Mouse (Mus musculus) midbrain, embryonic 11.5 days (tissue): ENCODE measurements around the gene Tcp11l1. TPM values are rescaled to one million over a fixed set of nuclear protein-coding genes. Genes with fewer than 3 reads are reported as not detected.
A peak's percentile ranks its signal among the peaks of the same experiment; 100 is the strongest.

Source experiments
- ATAC-seq: fragments of 200-750 bp; cut with Nextera tagmentation; 2 replicates; pipeline ENCODE4 v1.8.0; 2017; ENCODE audit warnings: moderate TSS enrichment, moderate library complexity; ENCODE audit not compliant: low FRiP score
- DNase-seq: peaks from one replicate; pipeline ENCODE4 v3.0.0; 2015; ENCODE audit warnings: low spot score; ENCODE audit errors: missing footprints
- H3K27ac ChIP-seq: fragments of 300-500 bp; sonication (generic); 2 replicates; pipeline ENCODE4 v1.5.1; 2014; ENCODE audit warnings: low read depth, low read length
- H3K27me3 ChIP-seq: fragments of 300-500 bp; sonication (generic); 2 replicates; pipeline ENCODE4 v1.6.1; 2014; ENCODE audit warnings: mild to moderate bottlenecking, low read length, moderate library complexity, mixed read lengths; ENCODE audit not compliant: control insufficient read depth, insufficient read depth
- H3K36me3 ChIP-seq: fragments of 300-500 bp; sonication (generic); 2 replicates; pipeline ENCODE4 v1.6.1; 2014; ENCODE audit warnings: mild to moderate bottlenecking, low read length, moderate library complexity, mixed read lengths; ENCODE audit not compliant: control insufficient read depth, insufficient read depth
- H3K4me1 ChIP-seq: fragments of 300-500 bp; sonication (generic); 2 replicates; pipeline ENCODE4 v1.6.1; 2014; ENCODE audit warnings: low read length; ENCODE audit not compliant: control insufficient read depth, insufficient read depth
- H3K4me2 ChIP-seq: fragments of 300-500 bp; sonication (generic); 2 replicates; pipeline ENCODE4 v1.6.1; 2014; ENCODE audit warnings: mild to moderate bottlenecking, moderate library complexity
- H3K4me3 ChIP-seq: fragments of 300-500 bp; sonication (generic); 2 replicates; pipeline ENCODE4 v1.5.1; 2014; ENCODE audit warnings: low read depth, low read length
- H3K9ac ChIP-seq: fragments of 300-500 bp; sonication (generic); 2 replicates; pipeline ENCODE4 v1.6.1; 2014; ENCODE audit warnings: low read length
- H3K9me3 ChIP-seq: fragments of 300-500 bp; sonication (generic); 2 replicates; pipeline ENCODE4 v1.6.1; 2016; ENCODE audit warnings: low read length; ENCODE audit not compliant: control insufficient read depth
- WGBS: fragments of 180-500 bp; shearing (Covaris S2); extraction: QIAGEN DNeasy Blood & Tissue Kit; methylation state at CpG from one replicate; pipeline ENCODE4 v1.1.7; 2014; 5-methylcytosine and 5-hydroxymethylcytosine counted together
- polyA plus RNA-seq: library from polyadenylated mRNA; unstranded; fragments of >200 nt; fragmentation: Nextera tagmentation; extraction: Ambion mirVana; gene quantifications from 2 replicates; pipeline ENCODE4 v1.2.1, GENCODE M21; 2014

Gene Tcp11l1
- polyA plus RNA-seq, 1 experiment from 2014 or later: 58.4 TPM

GRCm38 (mm10) chr2:104692551-104692950 lies 19.4 kb downstream of the Tcp11l1 start:
- no peaks in the 10 kb centered on the region for H3K9me3 ChIP-seq
- no peak overlapping the region for H3K9ac ChIP-seq
- H3K4me2 ChIP-seq: no peak overlapping the region
- WGBS: 86% methylated on average over 2 of the region's 2 CpGs
- no peak overlapping the region for H3K4me3 ChIP-seq
- H3K27ac ChIP-seq: no peak overlapping the region
- H3K36me3 ChIP-seq: no peaks in the 10 kb centered on the region
- DNase-seq: no peak
- no peaks in the 10 kb centered on the region for H3K4me1 ChIP-seq
- no peak for ATAC-seq
- no peaks in the 10 kb centered on the region for H3K27me3 ChIP-seq

GRCm38 (mm10) chr2:104690720-104691119 lies 21.2 kb downstream of the Tcp11l1 start:
- Histone ChIP-seq H3K4me1 (no peaks in the 10 kb centered on the region), H3K27me3 (no peaks in the 10 kb centered on the region), H3K27ac (no peak overlapping the region), H3K4me2 (no peak overlapping the region), H3K9ac (no peak overlapping the region), H3K9me3 (no peaks in the 10 kb centered on the region), H3K4me3 (no peak overlapping the region), H3K36me3 (no peaks in the 10 kb centered on the region)
- DNase-seq (no peak), ATAC-seq (no peak)
- 84% methylated on average over 4 of the region's 4 CpGs for WGBS

GRCm38 (mm10) chr2:104688724-104689123 lies 23.2 kb downstream of the Tcp11l1 start:
- WGBS: 81% methylated on average over 8 of the region's 8 CpGs
- no peaks in the 10 kb centered on the region for H3K9me3 ChIP-seq
- H3K36me3 ChIP-seq: peaks cover 3% of the 10 kb centered on the region
- H3K9ac ChIP-seq: no peak overlapping the region
- no peak overlapping the region for H3K27ac ChIP-seq
- H3K4me3 ChIP-seq: no peak overlapping the region
- no peaks in the 10 kb centered on the region for H3K27me3 ChIP-seq
- no peak overlapping the region for H3K4me2 ChIP-seq
- DNase-seq: no peak
- no peaks in the 10 kb centered on the region for H3K4me1 ChIP-seq
- no peak for ATAC-seq

- Histone ChIP-seq H3K36me3 (peaks cover 5% of the 10 kb centered on the region), H3K9ac (no peak overlapping the region), H3K9me3 (no peaks in the 10 kb centered on the region), H3K27me3 (no peaks in the 10 kb centered on the region), H3K4me1 (no peaks in the 10 kb centered on the region), H3K27ac (no peak overlapping the region), H3K4me3 (no peak overlapping the region), H3K4me2 (no peak overlapping the region)
- ATAC-seq (no peak), DNase-seq (no peak)
- 85% methylated on average over 3 of the region's 3 CpGs for WGBS
Measured at GRCm38 (mm10) chr2:104688321-104688720, 23.6 kb downstream of the Tcp11l1 start.

GRCm38 (mm10) chr2:104687261-104687660 lies 24.7 kb downstream of the Tcp11l1 start:
- no peak for ATAC-seq
- WGBS: 65% methylated on average over 3 of the region's 3 CpGs
- Histone ChIP-seq H3K9ac (no peak overlapping the region), H3K4me3 (no peak overlapping the region), H3K36me3 (peaks cover 5% of the 10 kb centered on the region), H3K4me2 (no peak overlapping the region), H3K27ac (no peak overlapping the region), H3K9me3 (no peaks in the 10 kb centered on the region), H3K4me1 (no peaks in the 10 kb centered on the region), H3K27me3 (no peaks in the 10 kb centered on the region)
- no peak for DNase-seq

- Histone ChIP-seq H3K27ac (no peak overlapping the region), H3K36me3 (peaks cover 9% of the 10 kb centered on the region), H3K27me3 (no peaks in the 10 kb centered on the region), H3K9ac (no peak overlapping the region), H3K4me1 (no peaks in the 10 kb centered on the region), H3K4me3 (no peak overlapping the region), H3K9me3 (no peaks in the 10 kb centered on the region), H3K4me2 (no peak overlapping the region)
- 13% methylated on average over 13 of the region's 13 CpGs for WGBS
- ATAC-seq (peak; percentile 93), DNase-seq (peak; percentile 97)
Measured at GRCm38 (mm10) chr2:104685418-104685817, 26.6 kb downstream of the Tcp11l1 start.

GRCm38 (mm10) chr2:104684771-104685170 lies 27.2 kb downstream of the Tcp11l1 start:
- no peak for ATAC-seq
- WGBS: 92% methylated on average over 4 of the region's 4 CpGs
- H3K4me3 ChIP-seq: no peak overlapping the region

GRCm38 (mm10) chr2:104677326-104677725 lies 34.6 kb downstream of the Tcp11l1 start:
- no peaks in the 10 kb centered on the region for H3K4me1 ChIP-seq

More at GRCm38 (mm10) chr2:104684771-104685170, 27.2 kb downstream of the Tcp11l1 start:
- H3K27me3 ChIP-seq: no peaks in the 10 kb centered on the region
- no peak for DNase-seq
- peaks cover 9% of the 10 kb centered on the region for H3K36me3 ChIP-seq
- no peak overlapping the region for H3K27ac ChIP-seq
- H3K4me2 ChIP-seq: no peak overlapping the region
- H3K9ac ChIP-seq: no peak overlapping the region
- no peaks in the 10 kb centered on the region for H3K9me3 ChIP-seq
- H3K4me1 ChIP-seq: no peaks in the 10 kb centered on the region

GRCm38 (mm10) chr2:104671724-104672123 lies 40.2 kb downstream of the Tcp11l1 start:
- no peak overlapping the region for H3K9ac ChIP-seq
- H3K36me3 ChIP-seq: no peaks in the 10 kb centered on the region
- DNase-seq (no peak), ATAC-seq (no peak)
- H3K4me1 ChIP-seq: no peaks in the 10 kb centered on the region
- H3K4me2 ChIP-seq: no peak overlapping the region
- no peak overlapping the region for H3K27ac ChIP-seq
- H3K27me3 ChIP-seq: no peaks in the 10 kb centered on the region
- no peak overlapping the region for H3K4me3 ChIP-seq
- H3K9me3 ChIP-seq: no peaks in the 10 kb centered on the region

More at GRCm38 (mm10) chr2:104677326-104677725, 34.6 kb downstream of the Tcp11l1 start:
- H3K36me3 ChIP-seq: peaks cover 4% of the 10 kb centered on the region; the same call in 1 of the 2 replicates
- DNase-seq (no peak), ATAC-seq (no peak)
- H3K9ac ChIP-seq: no peak overlapping the region
- H3K27ac ChIP-seq: no peak overlapping the region
- H3K9me3 ChIP-seq: no peaks in the 10 kb centered on the region
- H3K4me2 ChIP-seq: no peak overlapping the region
- no peaks in the 10 kb centered on the region for H3K27me3 ChIP-seq
- no peak overlapping the region for H3K4me3 ChIP-seq
- WGBS: 89% methylated on average over 3 of the region's 3 CpGs
